Mouse (Mus musculus): ENCODE results near the gene Aven. TPM values are rescaled to one million over a fixed set of nuclear protein-coding genes. Genes with fewer than 3 reads are reported as not detected.

Gene Aven
- polyA plus RNA-seq, 1 experiment from 2014 or later = 13.3 TPM

- no peak for DNase-seq (ENCODE audit: low read depth, low spot score)
- ChIA-PET CTCF (interaction anchor here (1.4 kb wide), 1 partner anchor 10 kb away, joined by 3 read pairs; no protein-coding TSS in a partner anchor), POLR2A (no interaction called here)
- TF ChIP-seq CTCF (IDR thresholded peaks at IDR 0.05) = no peak
- H3K27me3 ChIP-seq = no peaks in the 10 kb centered on the region
- in situ Hi-C loops (cut with MboI; ENCODE audit: low pct_unique_long_range_greater_than_20kb) = loop anchor here (5.0 to 25.0 kb wide), 2 partner anchors 263 to 933 kb away; no protein-coding TSS in a partner anchor
- ATAC-seq = no peak
These were observed 11.2 kb downstream of the Aven start for GRCm38 (mm10) chr2:112503978-112504377.

GRCm38 (mm10) chr2:112506841-112507435 is 14.2 kb downstream of the Aven start:
- POLR2A ChIA-PET = no interaction called here
- in situ Hi-C loops (cut with MboI; ENCODE audit: low pct_unique_long_range_greater_than_20kb) = loop anchor here (25.0 kb wide), 1 partner anchor 930 kb away; no protein-coding TSS in a partner anchor
- H3K27me3 ChIP-seq = no peaks in the 10 kb centered on the region
- ATAC-seq = no peak
- CTCF ChIA-PET = interaction anchor here (0.8 to 1.1 kb wide), 2 partner anchors 28 to 100 kb away, joined by 3 read pairs; no protein-coding TSS in a partner anchor
- no peak for TF ChIP-seq CTCF (IDR thresholded peaks at IDR 0.05)
- DNase-seq (ENCODE audit: low read depth, low spot score) = no peak

- POLR2A ChIA-PET = no interaction called here
- no peaks in the 10 kb centered on the region for H3K27me3 ChIP-seq
- DNase-seq (ENCODE audit: low read depth, low spot score) (no peak), ATAC-seq (no peak)
- no peak for TF ChIP-seq CTCF (IDR thresholded peaks at IDR 0.05)
- in situ Hi-C loops (cut with MboI; ENCODE audit: low pct_unique_long_range_greater_than_20kb) = loop anchor here (25.0 kb wide), 1 partner anchor 930 kb away; no protein-coding TSS in a partner anchor
- CTCF ChIA-PET = interaction anchor here (0.8 to 1.3 kb wide), 2 partner anchors 9 to 27 kb away, joined by 3 read pairs; no protein-coding TSS in a partner anchor
These were observed 14.7 kb downstream of the Aven start for GRCm38 (mm10) chr2:112507444-112507843.

GRCm38 (mm10) chr2:112510140-112510539 is 17.4 kb downstream of the Aven start:
- in situ Hi-C loops (cut with MboI; ENCODE audit: low pct_unique_long_range_greater_than_20kb) = loop anchor here (10.0 to 25.0 kb wide), 2 partner anchors 775 to 927 kb away; partner anchors contain the start of gene Tmco5b
- ATAC-seq = no peak
- H3K27me3 ChIP-seq = no peaks in the 10 kb centered on the region
- TF ChIP-seq CTCF (IDR thresholded peaks at IDR 0.05) = no peak
- DNase-seq (ENCODE audit: low read depth, low spot score) = no peak
- ChIA-PET POLR2A (interaction anchor here (0.6 to 0.8 kb wide), 2 partner anchors 22 to 45 kb away, joined by 3 to 4 read pairs; no protein-coding TSS in a partner anchor), CTCF (no interaction called here)

GRCm38 (mm10) chr2:112513036-112513435 is 20.3 kb downstream of the Aven start:
- no peak for TF ChIP-seq CTCF (IDR thresholded peaks at IDR 0.05)
- in situ Hi-C loops (cut with MboI; ENCODE audit: low pct_unique_long_range_greater_than_20kb) = loop anchor here (10.0 to 25.0 kb wide), 2 partner anchors 772 to 924 kb away; partner anchors contain the start of gene Tmco5b
- ATAC-seq (no peak), DNase-seq (ENCODE audit: low read depth, low spot score) (no peak)
- POLR2A ChIA-PET = no interaction called here
- H3K27me3 ChIP-seq = no peaks in the 10 kb centered on the region
- CTCF ChIA-PET = no interaction called here

GRCm38 (mm10) chr2:112516728-112517127 is 24.0 kb downstream of the Aven start:
- POLR2A ChIA-PET = no interaction called here
- H3K27me3 ChIP-seq = no peaks in the 10 kb centered on the region
- no peak for TF ChIP-seq CTCF (IDR thresholded peaks at IDR 0.05)
- CTCF ChIA-PET = interaction anchor here (1.0 kb wide), 3 partner anchors 9 to 17 kb away, joined by 3 read pairs; no protein-coding TSS in a partner anchor
- in situ Hi-C loops (cut with MboI; ENCODE audit: low pct_unique_long_range_greater_than_20kb) = loop anchor here (10.0 to 25.0 kb wide), 2 partner anchors 768 to 921 kb away; partner anchors contain the start of gene Tmco5b
- no peak for ATAC-seq
- no peak for DNase-seq (ENCODE audit: low read depth, low spot score)

- ChIA-PET POLR2A (no interaction called here), CTCF (interaction anchor here (1.0 kb wide), 3 partner anchors 9 to 16 kb away, joined by 3 read pairs; no protein-coding TSS in a partner anchor)
- no peak for TF ChIP-seq CTCF (IDR thresholded peaks at IDR 0.05)
- DNase-seq (ENCODE audit: low read depth, low spot score) (no peak), ATAC-seq (no peak)
- in situ Hi-C loops (cut with MboI; ENCODE audit: low pct_unique_long_range_greater_than_20kb) = loop anchor here (10.0 to 25.0 kb wide), 2 partner anchors 768 to 920 kb away; partner anchors contain the start of gene Tmco5b
- H3K27me3 ChIP-seq = no peaks in the 10 kb centered on the region
These were observed 24.5 kb downstream of the Aven start for GRCm38 (mm10) chr2:112517218-112517617.

GRCm38 (mm10) chr2:112518541-112518940 is 25.8 kb downstream of the Aven start:
- DNase-seq (ENCODE audit: low read depth, low spot score) = no peak
- ChIA-PET CTCF (no interaction called here), POLR2A (interaction anchor here (0.6 kb wide), 1 partner anchor 36 kb away, joined by 9 read pairs; no protein-coding TSS in a partner anchor)
- no peak for ATAC-seq
- H3K27me3 ChIP-seq = no peaks in the 10 kb centered on the region
- in situ Hi-C loops (cut with MboI; ENCODE audit: low pct_unique_long_range_greater_than_20kb) = loop anchor here (10.0 to 25.0 kb wide), 2 partner anchors 766 to 919 kb away; partner anchors contain the start of gene Tmco5b
- peak; percentile 33 for TF ChIP-seq CTCF (IDR thresholded peaks at IDR 0.05)

- in situ Hi-C loops (cut with MboI; ENCODE audit: low pct_unique_long_range_greater_than_20kb) = loop anchor here (25.0 kb wide), 1 partner anchor 916 kb away; no protein-coding TSS in a partner anchor
- ChIA-PET CTCF (no interaction called here), POLR2A (no interaction called here)
- H3K27me3 ChIP-seq = no peaks in the 10 kb centered on the region
- peak; percentile 49 for TF ChIP-seq CTCF (IDR thresholded peaks at IDR 0.05)
- DNase-seq (ENCODE audit: low read depth, low spot score) = no peak
- ATAC-seq = no peak
These were observed 28.0 kb downstream of the Aven start for GRCm38 (mm10) chr2:112520526-112521482.

- ChIA-PET POLR2A (no interaction called here), CTCF (no interaction called here)
- in situ Hi-C loops (cut with MboI; ENCODE audit: low pct_unique_long_range_greater_than_20kb) = no loop called here
- DNase-seq (ENCODE audit: low read depth, low spot score) (no peak), ATAC-seq (no peak)
- TF ChIP-seq CTCF (IDR thresholded peaks at IDR 0.05) = no peak
- H3K27me3 ChIP-seq = no peaks in the 10 kb centered on the region
These were observed 34.2 kb downstream of the Aven start for GRCm38 (mm10) chr2:112526933-112527332.

Data from Patski (cell line).